Mouse (Mus musculus): ENCODE data around the gene Hmgn2.
"Not testable (repeated sequence)": the region's sequence is repeated elsewhere in the genome, so short reads cannot be mapped to it uniquely, and the experiment has no call there.

Hmgn2 gene

GRCm38 (mm10) chr4:133968150-133968921, at the start of gene Hmgn2:
Gene Hmgn2 (minus strand): TSS chr4:133968650.
- DNase-seq (ENCODE audit: low read depth): peak; percentile 71

- DNase-seq (ENCODE audit: low read depth): no peak
Observed at GRCm38 (mm10) chr4:134017201-134017865, 48.9 kb upstream of the Hmgn2 start.

GRCm38 (mm10) chr4:134016767-134017166, 48.3 kb upstream of the Hmgn2 start:
- DNase-seq (ENCODE audit: low read depth): no peak

- DNase-seq (ENCODE audit: low read depth): no peak
Observed at GRCm38 (mm10) chr4:134016208-134016607, 47.8 kb upstream of the Hmgn2 start.

- DNase-seq (ENCODE audit: low read depth): no peak
Observed at GRCm38 (mm10) chr4:134012858-134013528, 44.5 kb upstream of the Hmgn2 start.

- DNase-seq (ENCODE audit: low read depth): no peak
Observed at GRCm38 (mm10) chr4:134011450-134012414, 43.3 kb upstream of the Hmgn2 start.

- DNase-seq (ENCODE audit: low read depth): no peak
Observed at GRCm38 (mm10) chr4:134009709-134010108, 41.3 kb upstream of the Hmgn2 start.

GRCm38 (mm10) chr4:134006845-134007244, 38.4 kb upstream of the Hmgn2 start:
- DNase-seq (ENCODE audit: low read depth): no peak

GRCm38 (mm10) chr4:134005581-134006358, 37.3 kb upstream of the Hmgn2 start:
- DNase-seq (ENCODE audit: low read depth): no peak

- no peak for DNase-seq (ENCODE audit: low read depth)
Observed at GRCm38 (mm10) chr4:134002903-134003302, 34.5 kb upstream of the Hmgn2 start.

- no peak for DNase-seq (ENCODE audit: low read depth)
Observed at GRCm38 (mm10) chr4:134002246-134002645, 33.8 kb upstream of the Hmgn2 start.

- DNase-seq (ENCODE audit: low read depth): peak; percentile 19
Observed at GRCm38 (mm10) chr4:134001710-134002109, 33.3 kb upstream of the Hmgn2 start.

GRCm38 (mm10) chr4:134000466-134001438, 32.3 kb upstream of the Hmgn2 start, which contains the start of gene Dhdds:
Gene Dhdds (minus strand): TSS chr4:134000918.
- peak; percentile 99 for DNase-seq (ENCODE audit: low read depth)

- DNase-seq (ENCODE audit: low read depth): no peak
Observed at GRCm38 (mm10) chr4:133994697-133995096, 26.2 kb upstream of the Hmgn2 start.

- no peak for DNase-seq (ENCODE audit: low read depth)
Observed at GRCm38 (mm10) chr4:133991087-133991660, 22.7 kb upstream of the Hmgn2 start.

- DNase-seq (ENCODE audit: low read depth): no peak
Observed at GRCm38 (mm10) chr4:133990035-133990434, 21.6 kb upstream of the Hmgn2 start.

GRCm38 (mm10) chr4:133988289-133988688, 19.8 kb upstream of the Hmgn2 start:
- not testable (repeated sequence) for DNase-seq (ENCODE audit: low read depth)

- no peak for DNase-seq (ENCODE audit: low read depth)
Observed at GRCm38 (mm10) chr4:133982936-133983335, 14.5 kb upstream of the Hmgn2 start.

- DNase-seq (ENCODE audit: low read depth): no peak
Observed at GRCm38 (mm10) chr4:133980496-133980895, 12.0 kb upstream of the Hmgn2 start.

Data from naive thymus-derived CD4-positive, alpha-beta T cell, adult 2 months (primary cell).